Mouse (Mus musculus): ENCODE measurements around the gene Slc5a6. TPM values are rescaled to one million over a fixed set of nuclear protein-coding genes. Genes with fewer than 3 reads are reported as not detected.

The Slc5a6 gene
- 8.9 and 10.4 TPM in 2 replicates for polyA plus RNA-seq (2015; fragmentation: Nextera tagmentation; extraction: Ambion mirVana)

GRCm38 (mm10) chr5:31048763-31049641 lies at the start of gene Slc5a6:
Gene Slc5a6, minus strand, starts transcription at chr5:31048924.
- Histone ChIP-seq H3K9me3 (no peaks in the 10 kb centered on the region), H3K4me1 (peaks cover 15% of the 10 kb centered on the region), H3K4me3 (replicated peaks) (peak within 1 kb of the TSS; percentile 78), H3K36me3 (no peaks in the 10 kb centered on the region), H3K27ac (peak within 1 kb of the TSS; percentile 97), H3K4me2 (peak within 1 kb of the TSS; percentile 80), H3K27me3 (replicated peaks) (no peaks in the 10 kb centered on the region), H3K9ac (peak within 1 kb of the TSS; percentile 75)
- WGBS = under 1% methylated on average over 23 of the region's 23 CpGs
- ATAC-seq (ENCODE audit: insufficient read depth, low FRiP score, low read depth) = peak; percentile 41

DNA sequence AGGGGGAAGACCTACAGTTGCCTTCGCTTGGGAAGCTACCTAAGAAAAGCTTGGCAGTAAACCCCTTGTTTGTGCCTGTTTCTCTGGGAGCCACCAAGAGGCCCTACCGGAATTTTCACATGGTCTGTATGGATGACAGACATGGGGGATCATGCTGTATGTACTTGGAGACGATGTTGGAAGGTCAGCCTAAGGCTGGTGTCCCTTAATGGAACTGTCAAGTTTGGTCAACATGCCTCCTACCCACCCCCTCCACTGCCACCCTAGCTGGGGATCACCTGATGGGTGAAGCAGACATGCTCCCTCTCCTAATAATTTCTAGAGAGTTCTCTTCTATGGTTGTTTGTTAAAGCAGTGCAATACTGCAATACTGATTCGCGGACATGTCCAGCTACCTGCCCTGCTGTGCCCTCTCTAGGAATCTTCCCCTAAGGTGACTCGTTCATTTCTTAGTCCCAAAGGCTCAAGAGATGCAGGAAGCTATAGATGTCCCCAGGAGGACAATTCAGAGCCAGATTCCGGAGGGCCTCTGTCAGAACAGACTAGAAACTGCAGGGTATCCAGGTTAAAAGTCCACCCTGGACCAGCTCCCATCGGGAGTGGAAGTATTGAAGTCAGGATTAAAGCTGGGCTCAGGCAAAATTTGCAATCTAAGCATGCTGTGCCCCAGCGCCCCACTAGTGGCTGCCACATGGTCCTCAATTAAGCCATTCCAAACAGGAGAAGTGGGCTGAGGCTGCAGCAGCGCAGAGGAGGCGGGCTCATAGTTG lies 47.2 kb upstream of the Slc5a6 start:
- Histone ChIP-seq H3K27me3 (replicated peaks) (peaks cover 66% of the 10 kb centered on the region), H3K9me3 (no peaks in the 10 kb centered on the region), H3K4me3 (replicated peaks) (peak overlapping the region; percentile 33), H3K4me2 (peak overlapping the region; percentile 79), H3K27ac (no peak overlapping the region), H3K4me1 (peaks cover 33% of the 10 kb centered on the region), H3K9ac (no peak overlapping the region), H3K36me3 (no peaks in the 10 kb centered on the region)
- ATAC-seq (ENCODE audit: insufficient read depth, low FRiP score, low read depth) = no peak
- 27% methylated on average over 11 of the region's 11 CpGs for WGBS

DNA sequence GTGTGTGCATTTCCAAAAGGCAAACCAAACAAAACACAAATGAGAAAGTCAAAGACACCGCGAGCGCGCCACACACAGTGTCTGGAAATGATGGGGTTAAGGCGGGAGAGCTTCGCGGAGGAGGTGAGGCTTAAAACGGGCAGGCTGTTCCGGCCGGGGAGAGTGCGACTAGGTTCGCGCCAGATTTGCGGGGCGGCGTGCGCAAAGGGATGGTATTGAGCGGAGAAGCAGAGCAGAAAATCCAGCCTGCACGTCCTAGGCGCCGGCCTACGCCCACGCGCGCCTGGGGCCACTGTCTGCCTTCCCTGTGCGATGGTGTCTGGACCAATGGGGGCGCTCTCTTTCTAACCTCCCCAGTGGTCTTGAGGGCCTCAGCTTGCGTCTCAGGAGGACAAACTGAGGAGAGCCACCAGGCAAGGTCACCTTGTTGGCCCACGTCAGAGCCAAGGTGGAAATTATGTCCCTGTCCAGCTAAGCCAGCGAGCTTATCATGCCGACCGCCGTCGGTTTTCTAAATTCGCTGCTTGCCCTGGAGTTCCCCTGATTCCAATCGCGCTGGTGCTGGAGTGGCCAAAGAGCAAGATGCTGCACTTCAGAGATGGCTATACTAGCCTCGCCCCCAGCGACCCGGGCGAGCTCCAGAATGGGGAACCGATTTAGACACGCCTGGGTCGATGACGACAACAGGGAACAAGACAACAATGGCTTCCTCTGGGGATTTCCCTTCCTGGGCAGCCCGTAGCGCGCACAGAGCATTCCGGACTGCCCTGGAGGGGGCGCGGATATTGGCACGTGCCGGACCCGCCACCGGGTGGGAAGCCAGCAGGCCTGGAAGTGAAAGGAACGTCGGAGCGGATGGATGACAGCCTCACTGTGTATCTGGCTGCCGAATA lies 46.3 kb upstream of the Slc5a6 start:
- Histone ChIP-seq H3K27me3 (replicated peaks) (peaks cover 74% of the 10 kb centered on the region), H3K9me3 (no peaks in the 10 kb centered on the region), H3K4me1 (peaks cover 33% of the 10 kb centered on the region), H3K4me3 (replicated peaks) (peak overlapping the region; percentile 33), H3K9ac (no peak overlapping the region), H3K27ac (no peak overlapping the region), H3K4me2 (peak overlapping the region; percentile 79), H3K36me3 (no peaks in the 10 kb centered on the region)
- WGBS = 1% methylated on average over 58 of the region's 59 CpGs
- ATAC-seq (ENCODE audit: insufficient read depth, low FRiP score, low read depth) = 0 out of 2 replicates have a peak, but pooled peaks have one; percentile 29

DNA sequence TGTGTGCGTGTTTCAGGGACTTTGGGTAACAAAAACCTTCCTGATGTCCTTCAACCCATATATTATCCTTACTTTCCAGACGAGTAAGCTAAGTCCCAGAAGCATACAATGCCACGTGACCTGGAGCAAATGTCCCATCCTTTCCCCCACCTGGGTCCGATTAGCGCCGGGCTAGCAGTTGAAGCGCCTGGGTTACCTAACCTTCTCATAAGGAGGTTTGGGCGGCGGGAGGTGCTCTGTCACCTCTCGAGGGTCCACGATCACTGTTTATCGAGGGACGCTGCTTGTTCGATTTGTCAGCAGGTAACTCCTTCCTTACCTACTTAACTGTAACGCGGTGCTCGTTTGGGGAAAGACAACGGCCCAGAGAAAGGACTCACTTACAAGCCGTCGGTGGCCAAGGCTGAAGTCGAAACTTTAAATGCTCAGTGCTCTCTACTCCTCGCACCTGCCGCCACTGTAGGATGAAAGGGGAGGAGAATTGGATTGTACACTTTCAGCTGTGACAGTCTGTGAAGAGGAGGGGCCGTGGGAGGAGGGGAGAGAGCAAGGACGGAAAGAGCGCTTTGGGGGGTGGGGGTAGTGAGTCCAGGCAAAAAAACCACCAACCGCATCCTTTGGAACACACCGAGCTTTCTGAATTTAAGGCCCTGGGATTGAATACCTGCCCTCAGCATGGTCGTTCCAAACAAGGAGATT lies 45.5 kb upstream of the Slc5a6 start:
- peaks cover 33% of the 10 kb centered on the region for H3K4me1 ChIP-seq
- no peaks in the 10 kb centered on the region for H3K36me3 ChIP-seq
- peaks cover 82% of the 10 kb centered on the region for H3K27me3 ChIP-seq (replicated peaks)
- no peak overlapping the region for H3K9ac ChIP-seq
- no peak for ATAC-seq (ENCODE audit: insufficient read depth, low FRiP score, low read depth)
- WGBS = 2% methylated on average over 29 of the region's 29 CpGs
- peak overlapping the region; percentile 79 for H3K4me2 ChIP-seq
- H3K27ac ChIP-seq = no peak overlapping the region
- no peaks in the 10 kb centered on the region for H3K9me3 ChIP-seq
- H3K4me3 ChIP-seq (replicated peaks) = peak overlapping the region; percentile 33

DNA sequence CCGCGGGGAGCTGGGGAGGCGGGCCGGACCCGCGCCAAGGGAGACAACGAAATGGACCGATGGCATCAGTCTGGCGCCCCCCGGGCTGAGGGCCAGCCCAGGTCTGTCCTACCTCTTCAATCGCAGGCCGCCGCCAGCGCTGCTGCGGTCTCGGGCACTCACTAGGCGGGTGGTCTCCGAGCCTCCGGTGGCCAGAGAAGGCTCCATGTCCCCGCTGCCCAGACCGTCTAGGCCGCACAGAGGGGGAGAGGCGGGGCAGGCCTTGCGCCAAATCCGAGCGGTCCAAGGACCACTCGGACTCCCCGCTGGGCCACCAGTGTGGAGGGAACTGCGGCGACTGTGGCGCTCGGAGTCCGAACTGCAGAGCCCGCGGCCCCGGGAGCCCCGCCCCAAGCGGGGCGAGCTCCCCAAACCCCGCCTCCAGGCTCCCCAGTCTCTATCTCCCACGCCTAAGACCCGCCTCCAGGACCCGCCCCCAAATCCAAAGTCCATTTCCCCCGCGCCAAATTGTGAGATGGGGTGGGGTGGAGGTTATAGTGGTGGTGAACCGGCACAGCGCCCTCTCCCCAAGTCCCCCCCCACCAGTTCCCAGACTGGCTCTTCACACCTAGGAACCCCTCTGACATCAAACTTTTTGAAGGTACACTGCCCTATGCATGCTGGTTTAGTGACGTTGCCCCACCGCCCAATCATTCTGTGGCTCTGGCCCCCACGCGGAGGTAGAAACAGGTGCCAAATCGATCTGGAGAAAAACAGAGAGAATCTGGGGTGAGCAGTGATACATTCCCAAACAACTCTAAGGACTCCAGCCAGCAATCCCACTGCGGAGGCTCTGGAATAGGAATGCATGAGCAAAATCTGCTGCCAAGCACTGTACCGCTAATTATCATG lies 44.7 kb upstream of the Slc5a6 start:
- Histone ChIP-seq H3K9ac (no peak overlapping the region), H3K4me2 (peak overlapping the region; percentile 79), H3K4me3 (replicated peaks) (peak overlapping the region; percentile 40), H3K9me3 (no peaks in the 10 kb centered on the region), H3K27me3 (replicated peaks) (peaks cover 89% of the 10 kb centered on the region), H3K27ac (no peak overlapping the region), H3K36me3 (no peaks in the 10 kb centered on the region), H3K4me1 (peaks cover 33% of the 10 kb centered on the region)
- under 1% methylated on average over 51 of the region's 54 CpGs for WGBS
- peak; percentile 75 for ATAC-seq (ENCODE audit: insufficient read depth, low FRiP score, low read depth)

DNA sequence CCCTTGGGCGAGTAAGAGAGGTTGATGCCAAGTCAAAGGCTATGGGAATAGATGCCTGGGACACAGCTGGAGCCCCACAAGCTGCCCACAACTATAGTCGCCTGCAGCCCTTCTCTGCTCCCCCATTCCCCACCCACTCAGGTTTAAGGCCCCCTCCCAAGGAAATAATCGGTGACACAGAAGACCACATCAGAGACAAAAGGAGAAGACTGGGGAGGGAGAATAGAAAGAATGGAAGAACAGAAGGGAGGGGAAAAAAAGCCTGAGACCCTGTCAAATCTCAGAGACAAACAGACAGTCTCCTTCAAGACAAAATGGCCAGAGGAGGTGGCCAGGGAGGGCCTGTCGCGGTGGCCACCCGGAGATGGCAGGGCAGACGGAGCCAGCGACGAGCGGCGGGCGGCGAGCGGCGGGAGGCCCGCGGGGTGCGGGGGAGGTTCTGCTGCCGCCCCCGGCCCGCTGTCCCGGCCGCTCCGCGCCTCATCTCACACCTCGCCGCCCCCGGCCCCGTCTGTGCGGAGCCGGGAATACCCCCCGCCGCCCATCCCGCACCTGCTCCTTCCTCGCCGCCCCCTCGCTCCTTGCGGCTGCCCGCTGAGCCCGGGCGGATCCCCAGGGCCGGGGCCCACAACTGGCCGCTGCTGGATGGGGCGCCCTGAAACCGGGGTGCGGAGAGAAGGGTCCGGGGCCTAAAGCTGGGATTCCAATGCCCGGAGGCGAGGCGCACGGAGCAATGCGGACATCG lies 43.7 kb upstream of the Slc5a6 start:
- Histone ChIP-seq H3K4me3 (replicated peaks) (peak overlapping the region; percentile 40), H3K9me3 (no peaks in the 10 kb centered on the region), H3K4me2 (peak overlapping the region; percentile 79), H3K36me3 (no peaks in the 10 kb centered on the region), H3K27me3 (replicated peaks) (peaks cover 95% of the 10 kb centered on the region), H3K27ac (no peak overlapping the region), H3K9ac (no peak overlapping the region), H3K4me1 (peaks cover 33% of the 10 kb centered on the region)
- WGBS = 4% methylated on average over 35 of the region's 53 CpGs
- ATAC-seq (ENCODE audit: insufficient read depth, low FRiP score, low read depth) = no peak

DNA sequence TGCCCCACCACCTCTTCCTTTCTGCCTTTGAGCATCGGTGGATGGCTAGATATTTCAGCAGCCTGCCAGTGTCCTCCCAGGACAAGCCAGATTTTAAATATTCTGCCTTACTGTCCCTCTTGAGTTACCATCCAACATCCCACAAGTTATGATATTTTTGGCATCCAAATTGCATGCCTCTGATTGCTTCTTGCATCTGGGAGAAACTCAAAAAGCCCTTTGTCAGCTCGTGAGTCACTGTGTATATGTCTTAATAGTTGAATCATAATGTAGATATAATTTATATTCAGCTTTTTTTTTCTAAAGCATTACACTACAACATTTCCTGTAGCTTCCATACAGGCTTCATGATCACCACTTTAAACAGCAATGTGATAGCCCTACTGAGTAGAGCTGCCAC lies 38.4 kb upstream of the Slc5a6 start:
- WGBS = 67% methylated on average over 2 of the region's 2 CpGs
- H3K4me1 ChIP-seq = no peaks in the 10 kb centered on the region; the same call in 1 of the 2 replicates
- no peak overlapping the region for H3K9ac ChIP-seq
- H3K27me3 ChIP-seq (replicated peaks) = peaks cover 47% of the 10 kb centered on the region
- H3K4me2 ChIP-seq = no peak overlapping the region
- H3K27ac ChIP-seq = no peak overlapping the region
- H3K36me3 ChIP-seq = no peaks in the 10 kb centered on the region
- ATAC-seq (ENCODE audit: insufficient read depth, low FRiP score, low read depth) = no peak
- no peaks in the 10 kb centered on the region for H3K9me3 ChIP-seq
- H3K4me3 ChIP-seq (replicated peaks) = no peak overlapping the region

GRCm38 (mm10) chr5:31086606-31087005 lies 37.9 kb upstream of the Slc5a6 start:
- no peak for ATAC-seq (ENCODE audit: insufficient read depth, low FRiP score, low read depth)
- H3K4me2 ChIP-seq = no peak overlapping the region
- 31% methylated on average over 7 of the region's 7 CpGs for WGBS
- no peak overlapping the region for H3K27ac ChIP-seq
- peaks cover 42% of the 10 kb centered on the region for H3K27me3 ChIP-seq (replicated peaks)
- no peaks in the 10 kb centered on the region; the same call in 1 of the 2 replicates for H3K4me1 ChIP-seq
- H3K9ac ChIP-seq = no peak overlapping the region
- H3K4me3 ChIP-seq (replicated peaks) = no peak overlapping the region
- no peaks in the 10 kb centered on the region for H3K9me3 ChIP-seq
- no peaks in the 10 kb centered on the region for H3K36me3 ChIP-seq

DNA sequence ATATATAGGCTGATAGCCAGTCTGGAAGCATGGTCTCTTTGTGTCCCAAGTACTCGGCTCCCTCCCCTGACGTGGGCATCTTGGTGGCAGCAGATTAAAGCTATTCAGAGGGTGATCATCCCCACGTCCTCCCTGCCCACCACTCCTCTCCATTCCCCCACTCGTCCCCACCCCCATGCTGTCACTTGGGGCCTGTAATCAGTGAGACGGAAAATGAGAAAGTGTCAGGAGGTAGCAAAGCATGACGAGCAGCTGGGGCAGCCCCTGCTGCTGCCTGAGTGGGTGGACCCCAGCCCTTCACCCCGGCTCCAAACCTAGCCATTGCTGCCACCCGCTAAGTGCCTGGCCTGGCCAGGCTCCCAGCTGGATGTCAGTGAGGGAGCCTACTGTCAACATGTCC lies 35.2 kb upstream of the Slc5a6 start:
- 26% methylated on average over 8 of the region's 8 CpGs for WGBS
- H3K9ac ChIP-seq = no peak overlapping the region

More for the DNA sequence above, 35.2 kb upstream of the Slc5a6 start:
- Histone ChIP-seq H3K4me3 (replicated peaks) (no peak overlapping the region), H3K27ac (no peak overlapping the region), H3K27me3 (replicated peaks) (peaks cover 15% of the 10 kb centered on the region; the same call in 1 of the 2 replicates), H3K4me2 (no peak overlapping the region), H3K36me3 (0 out of 2 replicates have a peak, but pooled peaks cover 2% of the 10 kb centered on the region), H3K4me1 (peaks cover 3% of the 10 kb centered on the region; the same call in 1 of the 2 replicates), H3K9me3 (no peaks in the 10 kb centered on the region)
- no peak for ATAC-seq (ENCODE audit: insufficient read depth, low FRiP score, low read depth)

Data from stomach, embryonic 15.5 days (tissue).